Mouse (Mus musculus) olfactory bulb, adult 2 months (tissue): ENCODE data around the gene Tjp3. TPM values are rescaled to one million over a fixed set of nuclear protein-coding genes. Genes with fewer than 3 reads are reported as not detected.

ENCODE experiments used
- H3K27ac ChIP-seq: fragments of 200-500 bp; 2 replicates; pipeline ENCODE4 v1.5.1; 2012; ENCODE audit warnings: low read depth, low read length; ENCODE audit not compliant: insufficient read depth
- H3K4me1 ChIP-seq: fragments of 200-500 bp; 2 replicates; pipeline ENCODE4 v1.6.1; 2012; ENCODE audit warnings: low read length; ENCODE audit not compliant: control insufficient read depth, insufficient read depth
- H3K4me3 ChIP-seq: fragments of 200-500 bp; 2 replicates; pipeline ENCODE4 v1.5.1; 2012; ENCODE audit warnings: mild to moderate bottlenecking, low read depth, low read length, moderate library complexity; ENCODE audit not compliant: insufficient read depth
- CTCF ChIP-seq: fragments of 200-500 bp; IDR thresholded peaks from 2 replicates; pipeline ENCODE4 v1.5.1; 2012; ENCODE audit warnings: low read depth, mild to moderate bottlenecking, low read length, moderate library complexity; ENCODE audit not compliant: insufficient read depth
- POLR2A ChIP-seq: fragments of 200-500 bp; IDR thresholded peaks from 2 replicates; pipeline ENCODE4 v1.6.1; 2012; ENCODE audit warnings: mild to moderate bottlenecking, low read depth, low read length, moderate library complexity; ENCODE audit not compliant: insufficient read depth
- WGBS: fragments of 180-500 bp; shearing (Covaris S2); methylation state at CpG from one replicate; pipeline ENCODE4 v1.1.7; 2018; 5-methylcytosine and 5-hydroxymethylcytosine counted together
- polyA plus RNA-seq: library from polyadenylated mRNA; stranded (reverse); fragments of >200 nt; gene quantifications from 2 replicates; pipeline ENCODE4 v1.2.4, GENCODE M21; 2012; ENCODE audit warnings: low replicate concordance; ENCODE audit not compliant: missing spikeins, insufficient read depth, insufficient read length

The Tjp3 gene
- polyA plus RNA-seq, 1 experiment: not detected

DNA sequence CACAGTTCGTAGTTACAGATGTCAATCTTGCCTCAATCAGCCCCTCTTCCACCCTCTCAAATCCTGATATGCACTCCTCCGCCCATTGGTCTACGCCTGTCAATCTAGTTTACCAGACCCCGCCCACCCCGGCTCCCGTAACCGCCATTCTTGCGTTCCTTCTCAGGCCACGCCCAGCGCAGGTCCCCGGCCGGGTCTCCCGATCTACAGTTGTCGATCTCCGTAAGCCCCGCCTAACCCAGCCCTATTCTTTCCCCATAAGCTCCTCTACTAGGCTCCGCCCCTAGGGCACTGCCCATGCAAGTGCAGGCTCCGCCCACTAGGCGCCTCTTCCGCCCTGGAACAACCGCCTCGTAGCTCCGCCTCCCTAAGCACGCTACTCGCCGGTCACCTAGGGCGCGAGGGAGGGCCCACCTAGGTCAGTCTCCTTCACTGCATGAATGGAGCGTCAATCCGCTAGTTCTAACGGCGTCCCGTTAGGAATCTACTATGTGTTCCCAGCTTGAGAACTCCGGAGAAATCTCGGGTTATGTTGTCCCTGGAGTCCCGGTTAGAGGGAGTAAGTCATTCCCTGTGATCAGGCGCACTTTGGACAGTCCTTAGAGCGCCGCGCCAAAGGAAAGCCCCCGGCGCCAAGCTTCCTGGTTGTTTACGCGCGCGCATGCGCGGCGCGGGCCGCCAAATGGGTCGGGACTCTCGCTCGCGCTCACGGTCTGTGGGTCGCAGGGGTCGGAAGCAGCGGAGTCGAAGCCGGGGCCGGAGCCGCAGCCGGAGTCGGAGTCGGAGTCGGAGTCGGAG, 29.4 kb upstream of the Tjp3 start, which contains the start of gene Cactin:
Cactin (plus strand) TSS at position 554 of the 798 bp plus-strand sequence.
- peak within 1 kb of the TSS; percentile 99 for H3K27ac ChIP-seq

DNA sequence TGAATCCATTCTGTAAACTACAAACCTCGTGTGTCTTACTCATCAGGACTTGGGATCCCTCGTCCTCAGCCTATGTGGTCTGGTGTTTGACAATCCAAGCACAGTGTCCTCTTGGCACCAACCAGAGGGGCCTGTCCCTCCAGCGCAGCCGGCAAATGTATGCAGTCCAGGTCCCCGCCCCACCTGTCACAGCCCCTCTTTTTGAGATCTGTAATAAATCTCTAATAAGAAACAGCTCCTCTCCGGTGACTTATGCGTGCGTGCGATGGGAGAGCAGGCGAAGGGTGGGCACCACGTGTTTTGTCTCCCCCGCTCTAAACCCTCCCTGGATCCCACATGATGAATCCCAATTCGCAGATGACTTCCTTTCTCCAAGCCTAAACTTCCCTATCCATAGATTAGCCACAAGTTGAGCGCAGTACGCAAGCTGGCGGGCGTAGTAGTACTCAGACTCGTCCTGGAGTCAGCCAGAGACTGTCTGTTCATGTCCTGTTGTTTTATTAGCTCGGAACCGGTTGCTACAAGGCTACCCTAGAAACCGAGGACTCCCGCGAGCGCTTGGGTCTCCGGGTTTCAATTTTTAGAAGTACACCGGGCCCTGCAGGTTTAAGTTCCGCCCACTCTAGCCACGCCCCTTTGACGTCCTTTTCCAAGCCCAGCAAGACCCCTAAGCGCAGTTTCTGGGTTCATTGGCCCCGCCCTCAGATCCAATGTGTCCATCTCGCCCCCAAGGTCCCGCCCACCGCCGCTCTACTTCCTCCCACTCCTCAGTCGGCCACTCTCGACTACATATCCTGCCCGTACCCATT, 28.6 kb upstream of the Tjp3 start:
- no peak for TF ChIP-seq POLR2A
- TF ChIP-seq CTCF: no peak
- H3K4me1 ChIP-seq: peaks cover 24% of the 10 kb centered on the region
- under 1% methylated on average over 38 of the region's 38 CpGs for WGBS
- H3K4me3 ChIP-seq: peak overlapping the region; percentile 91
- peak overlapping the region; percentile 99 for H3K27ac ChIP-seq

More for the DNA sequence above, 29.4 kb upstream of the Tjp3 start, which contains the start of gene Cactin:
- under 1% methylated on average over 68 of the region's 68 CpGs for WGBS
- H3K4me3 ChIP-seq: peak within 1 kb of the TSS; percentile 91
- peaks cover 24% of the 10 kb centered on the region for H3K4me1 ChIP-seq
- TF ChIP-seq CTCF (no peak), POLR2A (peak; percentile 68; the same call in 1 of the 2 replicates)

DNA sequence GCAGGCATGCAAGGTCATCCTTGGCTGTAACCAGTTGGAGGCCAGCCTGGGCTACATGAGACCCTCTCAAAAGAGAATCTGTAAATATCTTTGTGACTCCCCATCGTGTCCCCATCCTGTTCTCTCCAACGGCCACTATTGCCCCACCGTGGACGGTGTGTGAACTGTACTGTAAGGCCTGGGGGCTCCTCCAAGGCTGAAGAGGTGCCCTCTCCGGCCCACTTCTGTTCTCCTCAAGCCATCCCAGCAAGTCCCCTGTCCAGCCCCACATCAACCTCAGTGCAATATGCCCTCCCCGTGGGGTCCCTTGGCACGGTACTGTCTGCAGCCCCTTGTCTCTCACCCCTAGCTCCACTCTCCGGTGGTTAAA, 27.9 kb upstream of the Tjp3 start:
- H3K4me1 ChIP-seq: peaks cover 24% of the 10 kb centered on the region
- 0 out of 2 replicates have a peak overlapping the region, but pooled peaks have one; percentile 99 for H3K27ac ChIP-seq
- TF ChIP-seq CTCF: no peak
- TF ChIP-seq POLR2A: no peak
- WGBS: 30% methylated on average over 8 of the region's 8 CpGs
- H3K4me3 ChIP-seq: no peak overlapping the region

DNA sequence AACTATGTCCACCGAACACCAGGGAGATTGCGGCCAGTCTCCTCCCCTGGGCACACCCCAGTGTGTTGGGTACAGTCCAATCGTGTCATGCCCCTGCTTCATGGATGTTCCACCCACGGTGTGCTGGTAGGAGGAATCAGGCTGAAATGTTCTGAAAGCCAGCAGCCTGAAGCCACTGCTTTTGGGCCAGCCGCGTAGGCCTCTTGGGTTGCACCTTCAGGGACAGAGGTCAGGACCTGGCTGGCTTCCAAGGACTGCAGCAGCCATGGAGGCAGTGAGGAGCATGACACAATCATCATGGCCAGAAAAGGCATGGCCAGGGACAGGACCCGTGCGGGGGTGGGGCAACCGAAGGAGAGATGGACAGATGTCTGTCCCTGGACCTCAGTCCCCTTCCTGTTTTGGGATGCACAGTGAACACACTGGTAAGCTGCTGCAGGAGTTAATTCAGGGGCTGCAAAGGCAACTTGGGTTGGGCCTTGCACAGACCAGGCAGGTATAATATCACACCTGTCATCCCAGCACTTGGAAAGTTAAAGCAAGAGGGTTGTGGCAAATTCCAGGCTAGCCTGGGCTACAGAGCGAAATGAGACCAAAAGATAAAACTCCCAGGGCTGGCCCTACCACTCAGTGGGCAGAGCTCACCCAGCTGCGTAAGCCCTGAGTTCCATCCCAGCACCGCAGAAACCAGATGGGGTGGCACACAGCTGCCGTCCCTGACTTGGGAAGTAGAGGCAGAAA, 27.4 kb upstream of the Tjp3 start:
- Histone ChIP-seq H3K4me1 (peaks cover 24% of the 10 kb centered on the region), H3K4me3 (no peak overlapping the region), H3K27ac (no peak overlapping the region)
- WGBS: 75% methylated on average over 13 of the region's 13 CpGs
- TF ChIP-seq POLR2A (no peak), CTCF (0 out of 2 replicates have a peak, but pooled peaks have one; percentile 4)

DNA sequence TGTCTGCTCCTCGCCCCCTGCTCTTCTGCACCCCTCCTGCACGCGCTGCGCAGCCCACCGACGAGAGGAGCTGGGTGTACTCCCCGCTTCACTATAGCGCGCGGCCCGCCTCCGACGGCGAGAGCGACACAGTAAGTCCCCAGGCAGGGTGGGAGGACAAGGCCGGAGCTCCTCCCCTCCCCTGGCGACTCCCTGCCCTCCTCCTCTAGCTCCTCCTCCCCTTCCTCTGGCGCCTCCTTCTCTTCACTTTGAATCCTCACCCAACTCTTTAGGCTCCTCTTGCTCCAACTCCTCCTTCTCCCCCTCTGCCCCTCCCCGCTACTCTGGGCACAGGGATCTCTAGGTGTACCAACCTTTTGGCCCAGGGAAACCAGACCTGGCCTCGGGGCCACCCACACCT, 25.9 kb upstream of the Tjp3 start:
- Histone ChIP-seq H3K4me3 (no peak overlapping the region), H3K4me1 (peaks cover 20% of the 10 kb centered on the region), H3K27ac (no peak overlapping the region)
- 33% methylated on average over 20 of the region's 20 CpGs for WGBS
- TF ChIP-seq CTCF (no peak), POLR2A (no peak)

DNA sequence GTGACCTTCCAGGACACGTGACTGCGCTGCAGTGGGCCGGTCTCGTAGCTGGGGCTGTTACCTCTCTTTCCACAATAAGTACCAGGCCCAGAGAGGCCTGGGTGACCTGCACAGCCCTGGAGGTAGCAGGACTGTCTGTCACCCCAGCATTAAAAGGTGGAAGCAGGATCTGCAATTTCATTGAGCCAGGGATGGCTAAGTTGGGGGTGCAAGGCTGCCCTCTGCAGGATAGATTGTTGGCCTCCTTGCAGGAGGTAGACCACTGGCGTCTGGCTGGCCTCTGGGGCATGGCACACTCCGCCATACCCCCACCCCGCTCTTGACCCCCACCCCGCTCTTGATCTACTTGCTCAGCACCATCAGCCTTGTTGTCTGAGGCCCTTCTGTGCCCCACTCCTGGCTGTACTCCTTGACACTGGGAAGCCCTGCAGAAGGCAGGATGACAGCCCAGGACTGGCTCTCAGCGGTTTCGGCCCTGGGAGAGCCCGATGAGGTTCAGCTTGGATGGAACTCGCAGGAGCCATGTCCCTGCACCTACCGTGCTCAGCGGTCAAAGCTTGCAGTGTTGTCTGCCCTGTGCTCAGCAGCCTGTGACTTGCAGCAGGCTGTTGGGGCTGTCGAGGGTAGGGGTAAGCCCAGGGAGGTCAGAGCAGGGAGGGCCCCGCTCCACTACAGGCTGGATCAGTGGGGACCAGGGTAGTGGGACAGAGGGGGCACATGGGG, 25.1 kb upstream of the Tjp3 start:
- H3K27ac ChIP-seq: no peak overlapping the region
- H3K4me1 ChIP-seq: peaks cover 19% of the 10 kb centered on the region
- 49% methylated on average over 16 of the region's 16 CpGs for WGBS
- H3K4me3 ChIP-seq: no peak overlapping the region
- no peak for TF ChIP-seq POLR2A
- TF ChIP-seq CTCF: no peak

DNA sequence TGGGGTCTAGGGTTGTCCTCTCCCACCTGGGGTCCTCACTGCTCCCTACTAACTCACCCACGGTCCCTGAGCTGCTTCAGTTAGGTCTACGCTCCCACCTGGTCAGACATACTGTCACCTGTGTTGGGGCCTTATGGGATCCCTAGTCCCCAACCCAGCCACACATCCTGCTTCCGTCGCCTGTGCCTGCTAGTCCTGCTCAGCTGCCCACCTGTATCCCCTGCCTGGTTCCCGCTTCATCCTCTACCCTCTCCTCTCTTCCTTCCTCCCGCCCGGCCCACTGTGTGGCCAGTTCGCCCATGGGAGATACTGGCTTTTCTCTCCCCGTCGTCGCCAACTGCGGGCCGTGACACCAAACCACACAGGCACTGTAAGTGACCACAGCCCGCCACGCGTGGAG, 24.2 kb upstream of the Tjp3 start:
- 93% methylated on average over 16 of the region's 16 CpGs for WGBS
- TF ChIP-seq POLR2A (no peak), CTCF (no peak)
- H3K4me1 ChIP-seq: peaks cover 19% of the 10 kb centered on the region
- no peak overlapping the region for H3K4me3 ChIP-seq
- H3K27ac ChIP-seq: no peak overlapping the region

DNA sequence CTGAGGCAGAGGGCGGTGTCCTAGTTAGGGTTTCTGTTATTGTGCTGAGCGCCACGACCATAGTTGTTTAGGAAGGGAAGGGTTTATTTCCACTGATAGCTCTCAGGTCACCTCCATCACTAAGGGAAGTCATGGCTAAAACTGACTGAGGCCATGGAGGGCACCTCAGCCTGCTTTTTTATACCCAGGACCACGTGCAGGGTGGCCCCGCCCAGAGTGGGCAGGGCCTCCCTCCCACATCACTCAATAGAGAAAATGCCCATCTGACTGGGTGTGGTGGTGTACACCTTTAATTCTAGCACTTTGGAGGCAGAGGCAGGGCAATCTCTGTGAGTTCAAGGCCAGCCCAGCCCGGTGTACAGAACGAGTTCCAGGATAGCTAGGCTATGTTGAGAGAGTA, 22.8 kb upstream of the Tjp3 start:
- Histone ChIP-seq H3K27ac (no peak overlapping the region), H3K4me3 (no peak overlapping the region), H3K4me1 (peaks cover 7% of the 10 kb centered on the region; the same call in 1 of the 2 replicates)
- WGBS: 80% methylated on average over 7 of the region's 7 CpGs
- TF ChIP-seq POLR2A: no peak
- no peak for TF ChIP-seq CTCF
